Mouse (Mus musculus): ENCODE data around the gene Ppm1b. TPM values are rescaled to one million over a fixed set of nuclear protein-coding genes. Genes with fewer than 3 reads are reported as not detected.

The Ppm1b gene
- total RNA-seq, 2 experiments from 2014 or later = 84.4 to 86.4 TPM

DNA sequence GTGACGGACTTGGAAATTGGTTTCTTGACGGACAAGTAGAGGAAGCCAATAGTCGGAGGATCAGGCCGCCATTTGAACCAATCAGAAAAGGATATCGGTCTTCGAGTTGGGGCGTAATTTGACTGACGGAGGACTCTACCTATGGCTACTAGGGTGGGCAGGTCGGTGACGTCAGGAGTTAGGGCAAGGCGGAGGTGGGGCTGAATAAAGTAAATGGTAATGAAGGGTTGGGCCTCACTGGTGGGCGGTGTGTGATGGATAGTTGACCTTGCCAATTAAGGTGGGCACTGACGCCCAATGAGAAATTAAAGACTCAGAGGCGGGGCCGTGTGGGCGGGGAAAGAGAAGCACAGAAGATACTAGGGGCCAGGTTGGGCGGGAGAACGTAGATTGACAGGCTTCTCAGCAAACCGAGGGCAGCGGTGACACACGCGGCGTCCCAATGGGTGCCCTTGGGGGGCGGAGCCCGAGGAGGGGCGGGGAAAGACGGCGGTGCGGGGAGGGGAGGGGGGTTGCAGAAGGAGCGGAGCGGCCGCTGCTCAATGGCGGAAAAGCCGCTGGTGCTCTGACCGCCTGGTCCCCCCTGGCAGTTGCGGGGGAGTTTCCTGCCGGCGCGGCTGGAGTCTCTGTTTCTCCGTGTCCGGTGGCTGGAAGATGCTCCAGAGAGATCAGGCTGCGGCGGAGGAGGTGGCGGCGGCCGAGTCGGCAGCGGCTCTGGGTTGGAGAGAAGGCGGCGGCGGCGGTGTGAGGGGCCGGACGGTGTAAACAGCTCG is 1.1 kb downstream of the Ppm1b start:
- intact Hi-C loops (cut with DNase I) = no loop called here
- peak; percentile 100 for DNase-seq

- intact Hi-C loops (cut with DNase I) = no loop called here
- no peak for DNase-seq
Measured at GRCm38 (mm10) chr17:84958411-84958911, 1.9 kb downstream of the Ppm1b start.

DNA sequence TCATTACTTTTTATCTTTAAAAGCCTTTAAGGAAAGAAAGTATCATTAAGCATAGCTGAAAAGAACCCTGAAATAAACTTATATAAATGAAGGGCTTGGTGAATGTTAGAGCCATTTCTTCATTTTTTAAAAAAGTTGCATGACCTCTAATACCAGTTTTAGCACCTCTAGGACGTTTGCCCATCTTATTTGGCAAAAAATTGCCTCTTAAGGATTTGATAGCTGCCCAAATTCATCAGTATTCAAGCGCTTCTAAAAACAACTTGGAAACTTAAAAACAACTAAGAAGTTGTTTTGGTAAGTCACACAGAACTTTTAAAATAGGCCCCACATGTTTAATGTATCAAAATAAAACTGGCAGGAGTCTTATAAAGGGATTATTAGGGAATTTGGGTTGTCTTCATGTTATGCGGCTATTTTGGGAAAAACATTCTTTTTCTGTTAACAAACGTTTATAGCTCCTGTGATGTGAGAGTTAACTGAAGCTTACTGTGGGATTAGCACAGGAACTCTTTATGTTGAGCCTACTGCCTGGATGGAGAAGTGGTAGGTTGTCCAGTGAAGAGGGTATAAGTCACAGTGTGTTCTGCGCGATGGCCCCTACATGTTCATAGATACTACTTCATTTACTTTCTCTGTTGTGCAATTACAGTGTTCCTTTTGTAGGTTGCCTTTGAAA is 2.6 kb downstream of the Ppm1b start:
- intact Hi-C loops (cut with DNase I) = no loop called here

DNA sequence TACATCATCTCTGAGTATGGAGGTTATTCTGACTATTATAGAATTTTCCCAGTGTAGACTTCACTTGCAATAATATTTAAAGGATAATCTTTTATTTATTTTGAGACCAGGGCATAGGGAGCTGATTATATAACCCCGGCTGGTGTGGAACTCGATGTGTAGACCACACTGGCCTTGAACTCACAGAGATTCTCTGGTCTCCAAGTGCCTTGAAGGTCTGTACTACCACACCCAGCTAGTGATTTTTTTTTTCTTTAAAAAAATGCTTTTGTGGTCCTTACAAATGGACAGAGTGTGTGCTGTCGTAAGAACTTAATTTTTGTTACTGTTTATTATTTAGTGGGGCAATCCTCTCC is 3.1 kb downstream of the Ppm1b start:
- intact Hi-C loops (cut with DNase I) = no loop called here
- no peak for DNase-seq

More for the DNA sequence above, 2.6 kb downstream of the Ppm1b start:
- DNase-seq = no peak

GRCm38 (mm10) chr17:84960136-84960535 is 3.6 kb downstream of the Ppm1b start:
- DNase-seq = peak; percentile 6
- intact Hi-C loops (cut with DNase I) = no loop called here

DNA sequence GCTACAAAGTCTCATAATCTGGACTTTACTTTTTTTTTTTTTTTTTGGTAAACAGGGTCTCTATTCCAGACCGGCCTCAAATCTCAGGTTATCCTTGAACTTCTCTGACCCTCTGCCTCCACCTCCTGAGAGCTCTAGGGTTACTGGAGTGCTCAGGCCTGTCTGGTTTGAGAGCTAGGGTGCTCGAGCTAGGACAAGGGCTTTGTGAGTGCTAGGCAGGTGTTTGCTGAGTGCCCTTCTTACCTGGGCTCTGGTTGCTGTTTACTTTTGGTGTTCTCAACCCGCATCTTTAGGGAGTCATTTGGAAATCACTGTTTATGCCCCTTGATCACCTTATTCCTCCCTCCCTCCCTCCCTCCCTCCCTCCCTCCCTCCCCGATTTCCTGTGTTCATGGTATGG is 5.5 kb downstream of the Ppm1b start:
- intact Hi-C loops (cut with DNase I) = no loop called here

GRCm38 (mm10) chr17:84963651-84964050 is 7.1 kb downstream of the Ppm1b start:
- intact Hi-C loops (cut with DNase I) = no loop called here

More for the DNA sequence above, 5.5 kb downstream of the Ppm1b start:
- no peak for DNase-seq

DNA sequence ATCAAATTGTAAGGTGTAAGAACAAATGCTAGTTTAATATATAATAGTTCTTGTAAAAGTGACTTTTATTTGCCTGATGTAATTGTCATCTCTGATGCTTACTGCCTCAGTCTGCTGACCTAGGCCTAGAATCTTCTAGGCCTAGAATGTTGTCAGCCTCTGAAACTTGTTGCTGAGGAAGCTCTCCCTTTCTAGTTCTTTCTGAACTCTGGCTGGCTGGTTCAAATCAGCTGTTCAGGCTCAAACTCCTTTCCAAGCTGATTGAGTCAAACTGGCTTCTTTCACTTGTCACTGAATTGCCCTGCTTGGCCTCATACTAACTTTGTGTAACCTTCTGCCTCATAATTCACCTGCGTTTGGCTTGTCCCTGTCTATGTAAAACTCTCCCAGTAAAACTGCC is 9.7 kb downstream of the Ppm1b start:
- no peak for DNase-seq
- intact Hi-C loops (cut with DNase I) = no loop called here

More at GRCm38 (mm10) chr17:84963651-84964050, 7.1 kb downstream of the Ppm1b start:
- DNase-seq = no peak

DNA sequence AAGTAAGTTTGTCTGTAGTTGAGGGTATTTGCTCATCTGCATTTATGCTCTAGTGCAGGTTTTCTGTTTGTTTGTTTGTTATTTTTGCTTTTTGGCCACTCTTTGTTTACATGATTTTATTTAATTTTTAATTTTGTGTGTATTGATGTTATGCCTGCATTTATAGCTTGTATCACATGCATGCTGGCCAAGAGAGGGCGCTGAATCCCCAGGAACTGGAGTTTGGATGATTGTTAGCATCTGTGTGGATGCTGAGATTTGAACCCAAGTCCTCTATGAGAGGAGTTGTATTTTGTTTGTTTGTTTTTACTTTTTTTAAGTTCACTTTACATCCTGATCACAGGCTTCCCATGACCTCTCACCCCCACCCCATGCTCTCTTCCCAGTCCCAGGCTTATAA is 10.5 kb downstream of the Ppm1b start:
- intact Hi-C loops (cut with DNase I) = no loop called here
- DNase-seq = no peak

- intact Hi-C loops (cut with DNase I) = no loop called here
- no peak for DNase-seq
Measured at GRCm38 (mm10) chr17:84969916-84970315, 13.4 kb downstream of the Ppm1b start.

- DNase-seq = no peak
- intact Hi-C loops (cut with DNase I) = no loop called here
Measured at GRCm38 (mm10) chr17:84981721-84982120, 25.2 kb downstream of the Ppm1b start.

DNA sequence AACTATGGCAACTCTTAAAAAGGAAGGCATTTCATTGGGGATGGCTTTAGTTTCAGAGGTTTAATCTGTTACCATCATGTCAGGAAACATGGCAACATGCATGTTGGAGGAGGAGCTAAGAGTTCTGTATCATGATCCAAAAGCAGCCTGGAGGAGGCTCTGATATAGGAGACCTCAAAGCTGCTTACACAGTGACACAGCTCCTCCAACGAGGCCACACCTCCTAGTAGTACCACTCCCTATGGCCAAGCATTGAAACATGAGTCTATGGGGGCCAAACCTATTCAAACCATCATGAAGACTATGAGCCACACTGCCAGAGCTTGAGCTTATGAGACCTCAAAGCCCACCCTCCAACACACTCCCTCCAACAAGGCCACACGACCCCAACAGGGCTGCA is 26.2 kb downstream of the Ppm1b start:
- DNase-seq = no peak
- intact Hi-C loops (cut with DNase I) = no loop called here

DNA sequence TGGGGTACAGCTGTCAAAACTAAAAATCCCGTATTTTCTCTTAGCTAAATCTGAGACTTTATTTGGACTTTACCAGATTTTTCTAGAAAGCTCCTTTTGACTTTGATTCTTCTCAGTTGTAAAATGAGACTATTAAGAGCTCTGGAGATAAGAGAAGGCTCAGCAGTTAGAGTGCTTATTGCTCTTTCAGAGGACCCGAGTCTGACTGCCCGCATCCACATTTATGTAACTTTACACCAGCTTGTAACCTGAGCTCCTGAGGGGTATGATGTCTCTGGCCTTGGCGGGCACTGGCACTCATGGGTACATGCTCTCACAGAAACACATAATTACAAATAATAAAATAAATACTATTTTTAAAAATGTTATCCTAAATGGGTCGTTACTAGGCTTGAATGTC is 29.8 kb downstream of the Ppm1b start:
- no peak for DNase-seq
- intact Hi-C loops (cut with DNase I) = no loop called here

DNA sequence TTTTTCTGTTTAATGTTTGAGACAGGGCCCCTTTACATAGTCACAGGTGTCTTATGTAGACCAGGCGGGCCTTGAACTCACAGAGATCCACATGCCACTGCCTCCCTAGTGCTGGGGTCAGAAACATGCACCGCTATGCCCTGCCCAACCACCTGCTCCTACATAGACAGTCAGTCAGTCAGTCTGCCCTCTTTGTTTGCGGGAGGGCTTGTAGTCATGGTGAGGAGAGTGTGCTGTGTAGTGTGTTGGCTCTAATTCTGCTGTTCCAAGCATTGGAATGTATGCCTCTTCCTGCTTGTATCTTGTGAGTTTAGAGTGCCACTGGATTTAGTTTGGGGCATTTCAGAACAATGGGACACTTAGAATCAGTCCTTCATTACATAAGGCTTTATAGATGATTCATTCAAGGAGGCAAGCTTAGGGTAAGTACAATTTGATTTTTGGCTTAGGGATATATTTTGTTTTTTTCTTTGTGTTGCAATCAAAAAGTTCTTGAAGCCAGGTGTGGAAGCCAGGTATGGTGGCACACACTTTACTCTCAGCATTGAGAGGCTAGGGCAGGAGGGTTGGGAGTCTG is 31.4 kb downstream of the Ppm1b start:
- intact Hi-C loops (cut with DNase I) = no loop called here
- no peak for DNase-seq

DNA sequence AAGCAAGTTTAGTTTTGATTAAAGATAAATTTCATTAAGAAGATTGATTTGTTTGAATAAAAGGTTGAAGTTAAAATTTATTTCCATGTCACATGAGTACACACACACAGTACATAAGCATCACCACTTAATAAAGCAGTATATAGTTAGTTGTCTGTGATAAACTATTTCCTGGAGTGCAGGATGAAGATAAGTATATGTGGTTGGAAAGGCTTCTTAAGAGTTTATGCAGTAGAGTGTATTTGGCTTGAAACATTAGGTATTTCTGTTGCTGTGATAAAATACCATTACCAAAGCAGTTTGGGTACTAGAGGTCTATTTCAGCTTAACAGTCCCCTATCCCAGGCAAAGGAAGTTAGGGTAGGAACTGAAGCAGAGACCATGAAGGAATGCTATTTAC is 32.0 kb downstream of the Ppm1b start:
- intact Hi-C loops (cut with DNase I) = no loop called here
- no peak for DNase-seq

- intact Hi-C loops (cut with DNase I) = no loop called here
- DNase-seq = no peak
Measured at GRCm38 (mm10) chr17:84995844-84996243, 39.3 kb downstream of the Ppm1b start.

- intact Hi-C loops (cut with DNase I) = no loop called here
Measured at GRCm38 (mm10) chr17:84997639-84998038, 41.1 kb downstream of the Ppm1b start.

GRCm38 (mm10) chr17:84999636-85000035 is 43.1 kb downstream of the Ppm1b start:
- intact Hi-C loops (cut with DNase I) = no loop called here
- no peak for DNase-seq

More at GRCm38 (mm10) chr17:84997639-84998038, 41.1 kb downstream of the Ppm1b start:
- no peak for DNase-seq

- intact Hi-C loops (cut with DNase I) = no loop called here
Measured at GRCm38 (mm10) chr17:85013485-85013884, 56.9 kb downstream of the Ppm1b start.

DNA sequence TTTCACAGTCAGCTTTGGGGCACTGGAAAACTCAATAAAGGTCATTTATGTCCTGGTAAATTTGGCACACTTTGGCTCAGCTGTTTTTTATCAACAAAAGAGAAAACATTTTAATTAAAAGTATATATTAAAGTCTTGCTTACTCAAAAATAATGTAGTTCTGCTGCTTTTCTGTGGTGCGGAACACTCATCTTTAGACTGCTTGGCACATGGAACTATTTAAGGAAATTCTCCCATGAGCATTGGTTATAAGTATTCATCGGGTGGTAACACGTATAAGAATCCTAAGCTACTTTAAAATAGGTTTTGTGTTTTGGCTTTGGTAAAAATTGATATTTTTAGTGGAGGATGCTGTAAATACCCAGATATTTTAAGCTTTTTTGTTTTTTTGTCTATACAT is 58.1 kb downstream of the Ppm1b start:
- no peak for DNase-seq
- intact Hi-C loops (cut with DNase I) = no loop called here

More at GRCm38 (mm10) chr17:85013485-85013884, 56.9 kb downstream of the Ppm1b start:
- no peak for DNase-seq

GRCm38 (mm10) chr17:85018344-85018743 is 61.8 kb downstream of the Ppm1b start:
- intact Hi-C loops (cut with DNase I) = no loop called here

GRCm38 (mm10) chr17:85018794-85019193 is 62.3 kb downstream of the Ppm1b start:
- DNase-seq = no peak
- intact Hi-C loops (cut with DNase I) = no loop called here

More at GRCm38 (mm10) chr17:85018344-85018743, 61.8 kb downstream of the Ppm1b start:
- no peak for DNase-seq
